Mouse (Mus musculus): ENCODE data around the gene Fbh1. TPM values are rescaled to one million over a fixed set of nuclear protein-coding genes. Genes with fewer than 3 reads are reported as not detected.
"Not testable (repeated sequence)": the region's sequence is repeated elsewhere in the genome, so short reads cannot be mapped to it uniquely, and the experiment has no call there.

Fbh1 gene
- polyA plus RNA-seq, 1 experiment from 2014 or later: 114 TPM

DNA sequence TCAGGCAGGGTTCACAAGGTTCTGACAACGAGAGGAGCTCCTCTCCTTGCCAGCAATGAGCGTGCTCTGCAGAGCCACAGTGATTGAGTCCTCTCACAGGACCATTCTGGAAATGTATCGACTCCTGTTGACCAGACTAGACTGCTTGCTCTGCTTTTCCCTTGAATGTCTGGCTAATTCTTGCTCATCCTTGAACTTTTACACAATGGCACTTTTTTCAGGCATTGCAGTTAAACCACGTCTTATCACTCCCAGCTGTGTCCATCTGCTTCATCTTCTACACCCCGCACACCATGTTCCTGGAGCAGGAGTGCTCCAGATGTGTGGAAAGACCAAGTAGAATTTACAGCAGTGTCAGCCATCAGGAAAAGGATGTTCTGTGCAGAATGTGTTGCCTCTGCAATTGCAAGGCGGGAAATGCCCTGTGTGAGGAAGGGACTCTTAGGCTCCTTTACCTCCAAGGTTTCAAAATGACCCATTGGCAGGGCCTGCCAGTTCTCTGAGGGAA is 64.8 kb downstream of the Fbh1 start:
- Histone ChIP-seq H3K9me3 (no peaks in the 10 kb centered on the region), H3K27ac (replicated peaks) (no peak overlapping the region), H3K4me1 (no peaks in the 10 kb centered on the region), H3K4me3 (no peak overlapping the region), H3K27me3 (replicated peaks; ENCODE audit: low read depth, poor library complexity, severe bottlenecking) (peaks cover 16% of the 10 kb centered on the region), H3K36me3 (replicated peaks) (no peaks in the 10 kb centered on the region)
- no peak for DNase-seq (ENCODE audit: low spot score)
- WGBS: 87% methylated on average over 6 of the region's 6 CpGs

DNA sequence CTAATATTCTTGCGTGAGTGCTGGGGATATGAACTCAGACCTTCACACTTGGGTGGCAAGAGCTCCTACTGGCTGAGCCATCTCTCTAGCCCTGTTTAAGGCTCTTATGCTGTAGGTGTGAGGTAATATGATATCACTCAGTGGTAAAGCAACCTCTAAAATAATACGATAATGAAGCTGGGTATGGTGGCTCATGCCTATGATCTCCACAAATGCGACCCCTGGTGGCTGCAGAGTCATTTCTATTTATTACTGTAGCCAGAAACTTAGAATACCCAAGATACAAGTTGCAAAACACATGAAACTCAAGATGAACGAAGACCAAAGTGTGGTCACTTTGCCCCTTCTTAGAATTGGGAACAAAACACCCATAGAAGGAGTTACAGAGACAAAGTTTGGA is 67.3 kb downstream of the Fbh1 start:
- not testable (repeated sequence) for H3K9me3 ChIP-seq; H3K36me3 ChIP-seq (replicated peaks); H3K4me3 ChIP-seq; H3K27ac ChIP-seq (replicated peaks)
- DNase-seq (ENCODE audit: low spot score): peak; percentile 24
- Histone ChIP-seq H3K4me1 (peaks cover 13% of the 10 kb centered on the region), H3K27me3 (replicated peaks; ENCODE audit: low read depth, poor library complexity, severe bottlenecking) (peaks cover 41% of the 10 kb centered on the region)
- WGBS: 59% methylated on average over 4 of the region's 4 CpGs

- Histone ChIP-seq H3K36me3 (replicated peaks) (no peaks in the 10 kb centered on the region), H3K9me3 (no peaks in the 10 kb centered on the region), H3K27me3 (replicated peaks; ENCODE audit: low read depth, poor library complexity, severe bottlenecking) (peaks cover 54% of the 10 kb centered on the region), H3K4me1 (peaks cover 15% of the 10 kb centered on the region), H3K4me3 (no peak overlapping the region), H3K27ac (replicated peaks) (no peak overlapping the region)
- DNase-seq (ENCODE audit: low spot score): no peak
- 79% methylated on average over 5 of the region's 5 CpGs for WGBS
Observed at GRCm38 (mm10) chr2:11708538-11708937, 68.8 kb downstream of the Fbh1 start.

DNA sequence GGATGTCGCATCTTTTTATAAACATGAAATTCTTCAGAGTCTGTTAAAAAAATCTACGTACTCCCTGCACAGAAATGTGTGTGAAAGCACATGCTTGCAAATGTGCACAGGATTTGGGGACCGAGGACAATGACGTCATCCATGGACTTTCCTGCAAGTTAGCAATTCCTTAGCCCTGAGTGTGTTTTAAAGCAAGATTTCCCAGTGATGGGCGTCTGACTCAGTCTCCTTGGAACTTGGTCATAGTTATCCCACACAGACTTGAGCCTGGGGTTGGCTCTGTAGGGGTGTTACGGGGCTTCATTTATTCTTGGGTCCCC is 70.7 kb downstream of the Fbh1 start:
- peak overlapping the region; percentile 65 for H3K4me3 ChIP-seq
- H3K9me3 ChIP-seq: no peaks in the 10 kb centered on the region
- H3K27ac ChIP-seq (replicated peaks): no peak overlapping the region
- H3K27me3 ChIP-seq (replicated peaks; ENCODE audit: low read depth, poor library complexity, severe bottlenecking): peaks cover 54% of the 10 kb centered on the region
- no peaks in the 10 kb centered on the region for H3K36me3 ChIP-seq (replicated peaks)
- peak; percentile 11 for DNase-seq (ENCODE audit: low spot score)
- peaks cover 15% of the 10 kb centered on the region for H3K4me1 ChIP-seq
- 38% methylated on average over 6 of the region's 6 CpGs for WGBS

DNA sequence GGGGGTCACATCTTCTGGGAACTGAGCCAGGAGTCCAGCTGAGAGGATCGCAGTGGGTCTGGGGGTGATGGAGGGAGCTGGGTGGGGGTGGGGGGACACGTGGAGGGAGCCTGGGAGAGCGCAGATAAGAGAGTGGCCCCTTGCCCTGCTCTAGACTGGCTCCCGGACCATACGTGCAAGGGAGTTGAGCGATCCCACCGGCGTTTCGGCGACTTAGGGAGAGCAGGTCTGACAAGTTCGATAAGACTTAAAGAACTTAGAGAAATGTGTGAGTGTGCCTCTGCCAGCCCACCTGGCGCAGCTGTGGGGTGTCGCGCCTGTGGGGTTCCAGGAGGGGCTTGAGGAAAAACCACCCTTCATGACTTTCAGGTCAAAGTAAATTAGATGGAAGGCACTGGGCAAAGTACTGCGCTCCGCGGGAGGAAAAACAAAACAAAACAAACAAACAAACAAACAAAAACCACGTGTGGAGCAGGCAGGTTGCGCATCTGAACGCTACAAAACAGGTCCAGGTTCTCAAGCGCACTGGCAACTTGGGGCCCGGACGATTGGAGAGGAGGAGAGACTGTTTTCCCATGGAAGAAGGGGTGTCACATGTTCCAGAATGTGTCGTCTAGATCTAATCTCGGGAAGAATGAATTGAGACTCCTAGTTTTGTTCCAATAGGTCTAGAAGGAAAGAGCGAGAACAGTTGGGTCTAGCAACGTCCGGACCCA is 71.2 kb downstream of the Fbh1 start:
- H3K27ac ChIP-seq (replicated peaks): peak overlapping the region; percentile 57
- WGBS: 4% methylated on average over 28 of the region's 28 CpGs

GRCm38 (mm10) chr2:11705201-11706025 is 72.0 kb downstream of the Fbh1 start, which contains the start of gene Il15ra:
Gene Il15ra (plus strand): TSS chr2:11705290.
- WGBS: under 1% methylated on average over 37 of the region's 37 CpGs
- Histone ChIP-seq H3K27ac (replicated peaks) (peak within 1 kb of the TSS; percentile 57), H3K4me3 (peak within 1 kb of the TSS; percentile 65), H3K36me3 (replicated peaks) (no peaks in the 10 kb centered on the region), H3K9me3 (no peaks in the 10 kb centered on the region), H3K27me3 (replicated peaks; ENCODE audit: low read depth, poor library complexity, severe bottlenecking) (peaks cover 54% of the 10 kb centered on the region), H3K4me1 (peaks cover 15% of the 10 kb centered on the region)
- peak; percentile 50 for DNase-seq (ENCODE audit: low spot score)

More for the DNA sequence above, 71.2 kb downstream of the Fbh1 start:
- H3K9me3 ChIP-seq: no peaks in the 10 kb centered on the region
- peaks cover 54% of the 10 kb centered on the region for H3K27me3 ChIP-seq (replicated peaks; ENCODE audit: low read depth, poor library complexity, severe bottlenecking)
- DNase-seq (ENCODE audit: low spot score): peak; percentile 46
- H3K4me3 ChIP-seq: peak overlapping the region; percentile 65
- no peaks in the 10 kb centered on the region for H3K36me3 ChIP-seq (replicated peaks)
- peaks cover 15% of the 10 kb centered on the region for H3K4me1 ChIP-seq

DNA sequence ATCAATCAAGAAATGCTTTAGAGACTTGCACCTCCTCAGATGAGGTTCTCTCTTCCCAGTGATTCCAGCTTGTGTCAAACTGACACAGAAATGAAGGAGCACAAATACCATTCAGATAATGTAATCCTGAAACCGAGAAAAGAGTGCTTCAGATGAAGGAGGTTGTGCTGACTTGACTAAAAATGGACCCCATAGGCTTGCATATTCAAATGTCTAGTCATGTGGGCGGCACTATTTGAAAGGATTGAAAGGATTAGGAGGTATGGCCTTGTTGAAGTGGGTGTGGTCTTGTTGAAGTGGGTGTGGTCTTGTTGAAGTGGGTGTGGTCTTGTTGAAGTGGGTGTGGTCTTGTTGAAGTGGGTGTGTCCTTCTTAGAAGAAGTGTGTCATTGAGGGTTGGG is 77.5 kb downstream of the Fbh1 start:
- no peak for DNase-seq (ENCODE audit: low spot score)
- H3K27me3 ChIP-seq (replicated peaks; ENCODE audit: low read depth, poor library complexity, severe bottlenecking): peaks cover 12% of the 10 kb centered on the region
- H3K27ac ChIP-seq (replicated peaks): no peak overlapping the region
- 0 out of 2 replicates have a peak, but pooled peaks cover under 1% of the 10 kb centered on the region for H3K4me1 ChIP-seq
- no peaks in the 10 kb centered on the region for H3K36me3 ChIP-seq (replicated peaks)
- H3K9me3 ChIP-seq: no peaks in the 10 kb centered on the region
- 81% methylated on average over 2 of the region's 2 CpGs for WGBS
- H3K4me3 ChIP-seq: no peak overlapping the region

DNA sequence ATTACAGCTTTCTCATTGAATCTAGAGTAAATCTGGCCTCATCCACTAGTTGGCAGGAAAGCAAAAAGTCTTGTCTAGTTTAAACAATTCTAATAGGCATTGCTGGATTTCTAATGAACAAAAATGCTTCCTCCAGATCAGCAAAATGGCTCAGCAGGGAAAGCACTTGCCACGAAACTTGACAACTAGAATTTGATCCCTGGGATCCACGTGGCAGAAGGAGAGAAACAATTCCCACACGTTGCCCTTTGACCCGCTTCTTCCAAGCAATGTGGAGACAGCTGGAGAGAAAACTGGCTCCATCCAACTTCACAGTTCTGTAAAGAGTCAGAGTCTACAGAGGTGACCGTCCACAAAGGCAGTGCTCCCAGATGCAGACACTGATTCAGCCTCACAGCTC is 78.4 kb downstream of the Fbh1 start:
- H3K27ac ChIP-seq (replicated peaks): no peak overlapping the region
- DNase-seq (ENCODE audit: low spot score): no peak
- no peaks in the 10 kb centered on the region for H3K9me3 ChIP-seq
- H3K4me1 ChIP-seq: no peaks in the 10 kb centered on the region
- 54% methylated on average over 5 of the region's 5 CpGs for WGBS
- H3K27me3 ChIP-seq (replicated peaks; ENCODE audit: low read depth, poor library complexity, severe bottlenecking): peaks cover 3% of the 10 kb centered on the region
- H3K4me3 ChIP-seq: no peak overlapping the region
- H3K36me3 ChIP-seq (replicated peaks): no peaks in the 10 kb centered on the region

DNA sequence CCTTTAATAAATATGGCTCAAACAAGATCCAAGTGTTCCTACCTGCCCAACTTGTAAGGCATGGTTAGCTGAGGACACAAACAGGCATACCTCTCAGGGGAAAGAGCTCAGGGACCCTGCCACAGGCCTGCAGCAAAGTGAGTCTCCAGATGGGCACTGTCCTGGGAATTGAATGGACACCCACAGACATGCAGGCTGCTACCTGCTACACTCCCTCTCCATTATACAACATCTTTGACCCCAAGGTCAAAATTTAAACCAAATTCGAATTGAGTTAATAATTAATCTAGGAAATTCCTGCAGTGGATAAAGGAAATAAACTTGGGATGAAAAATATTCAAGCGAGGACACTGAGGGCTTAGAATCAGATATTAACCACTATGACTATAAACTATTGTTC is 81.5 kb downstream of the Fbh1 start:
- H3K36me3 ChIP-seq (replicated peaks): no peaks in the 10 kb centered on the region
- H3K4me3 ChIP-seq: no peak overlapping the region
- H3K9me3 ChIP-seq: no peaks in the 10 kb centered on the region
- no peak for DNase-seq (ENCODE audit: low spot score)
- 71% methylated on average over 2 of the region's 2 CpGs for WGBS
- no peak overlapping the region for H3K27ac ChIP-seq (replicated peaks)
- H3K27me3 ChIP-seq (replicated peaks; ENCODE audit: low read depth, poor library complexity, severe bottlenecking): no peaks in the 10 kb centered on the region
- no peaks in the 10 kb centered on the region for H3K4me1 ChIP-seq

DNA sequence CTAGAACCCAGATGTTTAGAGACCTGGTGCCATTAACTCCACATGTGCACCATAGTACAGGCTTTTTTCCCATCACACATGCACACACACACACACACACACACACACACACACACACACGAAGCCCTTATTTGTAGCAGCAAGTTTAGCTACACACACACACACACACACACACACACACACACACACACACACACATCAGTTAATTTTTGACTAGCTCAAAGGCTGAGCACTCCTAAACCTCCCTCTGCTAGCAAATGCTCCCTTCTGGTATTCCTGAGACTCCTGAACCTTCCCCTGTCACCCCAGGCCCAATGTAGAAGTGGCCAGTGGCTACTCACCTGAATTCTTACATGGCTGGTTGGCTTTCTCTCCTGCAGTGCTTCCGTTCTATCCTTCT is 83.3 kb downstream of the Fbh1 start:
- no peaks in the 10 kb centered on the region for H3K27me3 ChIP-seq (replicated peaks; ENCODE audit: low read depth, poor library complexity, severe bottlenecking)
- WGBS: 75% methylated on average over 2 of the region's 2 CpGs

DNA sequence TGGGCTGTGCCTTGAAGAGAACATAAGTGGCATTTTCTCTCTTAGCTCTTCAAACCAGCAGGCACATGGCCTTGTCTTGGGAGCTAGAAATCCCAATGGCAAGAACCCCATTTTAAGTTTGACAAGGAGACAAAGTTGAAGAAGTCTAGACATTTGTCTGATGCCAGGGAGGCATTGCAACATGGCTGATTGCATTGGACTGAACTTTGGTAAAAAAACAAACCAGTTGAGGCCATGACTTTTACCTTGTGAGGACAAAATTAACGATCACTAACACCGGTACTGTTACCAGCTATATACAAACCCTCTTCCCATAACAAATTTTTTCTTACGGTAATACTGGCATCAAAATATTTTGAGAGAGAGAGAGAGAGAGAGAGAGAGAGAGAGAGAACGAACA is 84.0 kb downstream of the Fbh1 start:
- no peaks in the 10 kb centered on the region for H3K4me1 ChIP-seq
- H3K36me3 ChIP-seq (replicated peaks): no peaks in the 10 kb centered on the region
- H3K27me3 ChIP-seq (replicated peaks; ENCODE audit: low read depth, poor library complexity, severe bottlenecking): no peaks in the 10 kb centered on the region
- WGBS: 89% methylated on average over 4 of the region's 4 CpGs
- no peak for DNase-seq (ENCODE audit: low spot score)
- H3K27ac ChIP-seq (replicated peaks): no peak overlapping the region
- no peak overlapping the region for H3K4me3 ChIP-seq
- no peaks in the 10 kb centered on the region for H3K9me3 ChIP-seq

More for the DNA sequence above, 83.3 kb downstream of the Fbh1 start:
- no peak for DNase-seq (ENCODE audit: low spot score)
- Histone ChIP-seq H3K4me3 (no peak overlapping the region), H3K27ac (replicated peaks) (no peak overlapping the region), H3K9me3 (no peaks in the 10 kb centered on the region), H3K36me3 (replicated peaks) (no peaks in the 10 kb centered on the region), H3K4me1 (no peaks in the 10 kb centered on the region)

All from embryonic facial prominence, embryonic 10.5 days (tissue).